Mouse (Mus musculus) c-Kit-positive CD71-positive TER-119-positive erythroid progenitor cells, embryonic 14.5 days (primary cell): ENCODE results near the gene Zscan21.

ENCODE experiments used
- DNase-seq: peaks from one replicate; pipeline ENCODE4 v3.0.0-alpha.2; 2013; ENCODE audit warnings: low spot score

Zscan21 gene

DNA sequence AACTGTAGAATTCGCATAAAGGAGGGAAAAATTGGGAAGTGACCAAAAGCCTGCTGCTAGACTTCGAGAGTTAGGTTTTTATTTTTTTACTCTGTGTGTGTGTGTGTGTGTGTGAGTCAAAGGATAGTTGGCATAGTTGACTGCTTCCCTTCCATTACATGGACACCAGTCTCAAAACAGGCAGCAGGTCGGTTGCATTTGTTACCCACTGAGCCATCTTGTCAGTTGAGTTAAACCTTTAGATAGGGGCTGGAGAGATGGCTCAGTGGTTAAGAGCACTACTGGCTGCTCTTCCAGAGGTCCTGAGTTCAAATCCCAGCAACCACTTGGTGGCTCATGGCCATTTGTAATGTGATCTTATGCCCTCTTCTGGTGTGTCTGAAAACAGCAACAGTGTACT, 1.3 kb downstream of the Zscan21 start:
- no peak for DNase-seq

DNA sequence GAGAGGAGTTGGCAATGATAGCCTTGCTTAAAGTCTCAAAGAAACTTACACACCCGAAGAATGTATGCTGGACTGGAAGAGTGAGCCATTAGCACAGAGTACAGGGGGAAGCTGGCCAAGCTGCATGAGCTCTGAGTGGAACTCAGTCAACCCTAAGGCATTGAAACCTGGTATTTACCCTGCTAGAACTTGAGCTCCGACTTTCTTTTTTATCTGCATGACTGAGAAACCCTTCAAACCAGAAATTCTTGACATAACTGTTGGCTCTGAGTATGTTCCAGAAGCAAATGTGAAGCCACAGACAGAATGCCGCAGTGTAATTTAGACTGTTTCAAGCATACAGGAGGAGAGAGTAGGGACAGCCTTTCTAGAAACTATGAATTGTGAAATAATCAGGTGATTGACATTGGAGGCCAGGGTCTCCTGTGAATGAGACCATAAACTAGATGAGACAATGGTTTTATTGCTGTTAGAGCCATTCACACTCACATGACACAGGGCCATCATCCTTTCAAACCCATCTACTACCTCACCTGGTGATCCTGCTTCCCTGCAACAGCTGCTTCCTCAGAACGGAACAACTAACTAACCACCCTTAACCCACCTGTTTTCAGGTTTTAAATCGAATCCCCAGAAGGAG, 15.8 kb downstream of the Zscan21 start:
- DNase-seq = no peak

- DNase-seq = peak; percentile 37
Observed at GRCm38 (mm10) chr5:138137257-138137656, 20.6 kb downstream of the Zscan21 start.

DNA sequence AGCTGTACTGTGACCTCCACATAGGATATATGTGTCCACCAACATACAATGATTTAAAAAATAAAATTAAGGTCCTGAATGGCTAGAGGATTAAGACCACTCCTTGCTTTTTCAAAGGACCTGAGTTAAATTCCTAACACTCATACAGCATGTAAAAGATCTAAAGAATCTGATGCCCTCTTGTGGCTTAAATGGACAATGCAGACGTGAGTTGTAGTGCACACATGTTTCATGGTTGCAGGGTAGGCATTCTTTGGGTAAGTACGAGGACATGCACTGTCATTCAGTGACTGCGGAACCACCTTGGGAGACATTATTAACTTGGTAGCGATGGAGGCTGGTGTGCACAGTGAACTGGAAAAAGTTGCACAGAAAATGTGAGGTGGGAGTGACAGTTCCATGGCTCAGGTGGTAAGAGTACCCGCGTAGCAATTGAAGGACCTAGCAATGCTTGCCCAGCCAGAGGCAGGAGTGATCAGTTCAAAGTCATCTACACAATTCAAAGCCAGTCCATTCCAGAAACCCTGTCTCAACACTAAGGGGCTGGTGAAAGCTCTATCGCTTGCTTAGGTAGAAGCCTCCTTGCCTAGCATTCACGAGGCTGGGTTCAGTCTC, 21.3 kb downstream of the Zscan21 start:
- DNase-seq = peak; percentile 66

DNA sequence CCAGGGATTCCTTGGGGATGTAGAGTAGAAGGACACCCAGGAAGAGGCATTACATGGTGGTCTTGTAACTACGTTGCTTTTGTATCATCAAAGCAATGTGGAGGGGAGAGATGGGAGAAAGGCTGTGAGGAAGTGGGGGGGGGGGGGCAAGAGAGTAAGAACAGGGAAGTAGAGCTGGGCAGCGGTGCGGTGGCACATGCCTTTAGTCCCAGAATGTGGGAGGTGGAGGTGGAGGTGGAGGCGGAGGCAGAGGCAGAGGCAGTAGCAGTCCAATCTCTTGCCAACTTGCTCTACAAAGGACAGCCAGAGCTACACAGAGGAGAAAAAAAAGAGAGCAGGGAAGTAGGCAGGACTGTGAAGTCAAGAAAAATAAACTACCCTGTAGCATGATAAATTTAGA, 21.9 kb downstream of the Zscan21 start:
- no peak for DNase-seq

- DNase-seq = no peak
Observed at GRCm38 (mm10) chr5:138154390-138154789, 37.7 kb downstream of the Zscan21 start.

GRCm38 (mm10) chr5:138155443-138155976, 38.8 kb downstream of the Zscan21 start, which contains the start of gene Zfp113:
Gene Zfp113 (minus strand): TSS chr5:138155744.
- peak; percentile 91 for DNase-seq

GRCm38 (mm10) chr5:138160224-138160762, 43.6 kb downstream of the Zscan21 start:
- no peak for DNase-seq

- peak; percentile 88 for DNase-seq
Observed at GRCm38 (mm10) chr5:138160842-138161665, 44.4 kb downstream of the Zscan21 start, which contains the start of gene Cops6. Gene Cops6 (plus strand): TSS chr5:138161071.

GRCm38 (mm10) chr5:138163046-138163445, 46.3 kb downstream of the Zscan21 start:
- DNase-seq = no peak

GRCm38 (mm10) chr5:138163610-138164009, 46.9 kb downstream of the Zscan21 start:
- no peak for DNase-seq

DNA sequence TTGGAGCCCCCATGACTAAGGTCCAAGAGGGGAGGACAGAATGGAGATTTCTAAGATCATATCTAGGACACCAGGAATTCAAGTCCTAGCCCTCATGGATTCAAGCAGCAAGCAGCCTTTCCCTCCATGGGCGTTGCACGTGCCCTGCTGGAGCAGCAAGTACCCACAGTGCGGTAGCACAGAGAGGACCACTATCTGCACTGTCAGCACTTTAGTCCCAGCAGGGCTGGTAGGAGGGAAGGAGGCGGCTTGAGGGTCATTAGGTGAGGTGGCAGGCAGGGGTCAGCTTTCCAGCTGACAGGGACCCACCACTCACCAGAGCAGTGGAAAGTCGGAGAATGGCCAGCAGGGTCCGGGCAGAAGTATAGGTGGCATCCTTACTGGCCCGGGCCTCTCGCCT, 48.9 kb downstream of the Zscan21 start:
- no peak for DNase-seq

DNA sequence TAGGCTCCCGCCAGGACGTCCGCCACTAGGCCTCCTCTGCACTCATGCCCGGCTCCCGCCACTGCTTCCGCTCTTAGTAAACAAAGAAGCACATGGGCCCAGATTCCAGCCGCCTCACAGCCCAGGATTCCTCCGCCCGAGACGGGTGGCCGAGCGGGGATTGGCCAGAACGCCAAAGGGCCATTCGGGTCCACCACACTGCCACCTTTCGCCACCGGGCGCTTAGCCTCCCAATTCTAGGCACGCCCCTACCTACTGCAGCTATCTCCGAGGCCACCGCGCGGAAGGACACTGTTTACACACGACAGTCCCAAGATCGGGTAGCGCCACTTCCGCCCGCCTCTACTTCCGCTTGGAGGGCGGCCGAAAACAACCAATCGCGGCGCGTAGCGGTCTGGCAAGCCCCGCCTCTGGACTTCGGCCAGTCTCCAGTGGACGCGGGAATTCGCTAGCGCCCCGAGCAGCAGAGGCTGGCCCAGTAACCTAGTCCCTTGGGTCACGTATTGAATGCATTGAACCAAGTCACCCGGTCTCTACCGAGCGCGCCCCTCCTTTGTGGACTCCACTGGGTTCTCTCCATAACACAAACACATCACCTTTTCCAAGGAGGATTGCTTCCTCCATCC, 54.3 kb downstream of the Zscan21 start:
- DNase-seq = peak; percentile 93

DNA sequence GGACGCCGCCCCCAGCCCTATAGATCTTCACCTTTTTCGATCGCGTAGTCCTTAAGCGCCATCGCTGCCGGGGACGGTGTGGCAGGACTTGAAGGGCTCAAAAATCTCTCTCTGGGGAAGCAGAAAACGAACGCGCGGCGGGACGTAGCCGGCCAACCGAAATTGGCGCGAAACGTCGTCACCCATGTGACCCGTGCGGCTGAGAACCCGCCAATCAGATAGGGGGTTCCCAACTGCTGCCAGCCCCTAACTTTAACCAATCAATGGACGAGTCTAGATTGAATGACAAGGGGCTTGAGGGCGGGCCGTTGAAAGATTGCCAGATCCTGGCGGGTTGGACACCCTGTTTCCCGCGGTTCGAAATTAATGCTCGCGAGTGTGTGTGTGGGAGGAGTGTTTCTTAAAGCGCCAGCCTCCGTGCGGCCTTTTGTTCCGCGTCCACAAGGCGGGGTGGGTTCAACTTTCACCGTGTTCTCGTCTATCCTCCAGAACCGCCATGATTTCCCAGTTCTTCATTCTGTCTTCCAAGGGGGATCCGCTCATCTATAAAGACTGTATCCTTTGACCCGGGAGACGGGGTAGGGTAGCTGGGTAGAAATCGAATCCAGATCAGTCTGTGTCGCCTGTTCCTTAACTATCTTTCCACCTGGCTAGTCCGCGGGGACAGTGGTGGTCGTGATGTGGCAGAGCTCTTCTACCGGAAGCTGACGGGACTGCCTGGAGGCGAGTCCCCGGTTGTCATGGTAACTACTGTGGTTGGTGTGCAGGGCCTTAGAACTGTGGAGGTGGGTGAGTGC, 55.2 kb downstream of the Zscan21 start, which contains the start of the genes Ap4m1 and Mcm7:
Ap4m1 (plus strand) TSS at position 308 of the 797 bp plus-strand sequence.
Mcm7 (minus strand) TSS at position 728 of the 797 bp plus-strand sequence.
- peak; percentile 98 for DNase-seq

DNA sequence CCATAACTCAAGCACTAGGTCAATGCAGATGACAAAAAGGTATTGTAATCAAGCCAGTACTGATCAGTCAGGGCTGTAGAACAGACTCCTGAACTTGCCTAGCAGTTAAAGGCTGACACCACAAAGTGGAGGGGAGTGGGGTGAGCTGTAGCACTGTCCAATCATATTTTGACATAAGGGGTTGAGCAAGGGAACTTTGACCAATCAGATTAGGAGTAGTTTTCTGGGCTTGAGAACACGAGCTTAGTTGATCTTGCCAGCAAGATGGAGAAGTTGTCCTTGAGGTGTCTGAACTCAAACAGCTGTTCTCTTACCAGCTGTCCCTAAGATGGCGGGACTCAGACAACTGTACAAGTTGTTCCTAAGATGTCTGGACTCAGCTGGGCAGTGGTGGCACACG, 56.5 kb downstream of the Zscan21 start:
- no peak for DNase-seq
